Mouse (Mus musculus): Measurements from ENCODE around the gene Fbp1.
"Not testable (repeated sequence)": the region's sequence is repeated elsewhere in the genome, so short reads cannot be mapped to it uniquely, and the experiment has no call there.

The Fbp1 gene

GRCm38 (mm10) chr13:62887712-62888441 lies at the start of gene Fbp1:
Gene Fbp1, minus strand, starts transcription at chr13:62888282.
- DNase-seq (ENCODE audit: low spot score in 2 of 2), result no peak

- DNase-seq (ENCODE audit: low spot score in 2 of 2), result no peak
Observed at GRCm38 (mm10) chr13:62932452-62932851, 44.4 kb upstream of the Fbp1 start.

- DNase-seq (ENCODE audit: low spot score in 2 of 2), result no peak
Observed at GRCm38 (mm10) chr13:62929766-62930389, 41.8 kb upstream of the Fbp1 start.

GRCm38 (mm10) chr13:62929144-62929543 lies 41.1 kb upstream of the Fbp1 start:
- DNase-seq (ENCODE audit: low spot score in 2 of 2), result not testable (repeated sequence)

GRCm38 (mm10) chr13:62927470-62927869 lies 39.4 kb upstream of the Fbp1 start:
- DNase-seq (ENCODE audit: low spot score in 2 of 2), result no peak

GRCm38 (mm10) chr13:62926479-62926878 lies 38.4 kb upstream of the Fbp1 start:
- DNase-seq (ENCODE audit: low spot score in 2 of 2), result peak; percentile 34 to 66

- DNase-seq (ENCODE audit: low spot score in 2 of 2), result no peak
Observed at GRCm38 (mm10) chr13:62923182-62923581, 35.1 kb upstream of the Fbp1 start.

GRCm38 (mm10) chr13:62922645-62923044 lies 34.6 kb upstream of the Fbp1 start:
- DNase-seq (ENCODE audit: low spot score in 2 of 2), result no peak

- peak; percentile 67 to 91 for DNase-seq (ENCODE audit: low spot score in 2 of 2)
Observed at GRCm38 (mm10) chr13:62919647-62920341, 31.7 kb upstream of the Fbp1 start.

- no peak for DNase-seq (ENCODE audit: low spot score in 2 of 2)
Observed at GRCm38 (mm10) chr13:62917416-62918110, 29.5 kb upstream of the Fbp1 start.

GRCm38 (mm10) chr13:62916675-62917074 lies 28.6 kb upstream of the Fbp1 start:
- DNase-seq (ENCODE audit: low spot score in 2 of 2), result no peak

- no peak for DNase-seq (ENCODE audit: low spot score in 2 of 2)
Observed at GRCm38 (mm10) chr13:62911575-62911974, 23.5 kb upstream of the Fbp1 start.

GRCm38 (mm10) chr13:62910206-62910605 lies 22.1 kb upstream of the Fbp1 start:
- no peak for DNase-seq (ENCODE audit: low spot score in 2 of 2)

GRCm38 (mm10) chr13:62909776-62910175 lies 21.7 kb upstream of the Fbp1 start:
- no peak for DNase-seq (ENCODE audit: low spot score in 2 of 2)

- DNase-seq (ENCODE audit: low spot score in 2 of 2), result no peak
Observed at GRCm38 (mm10) chr13:62908163-62908559, 20.1 kb upstream of the Fbp1 start.

- DNase-seq (ENCODE audit: low spot score in 2 of 2), result no peak
Observed at GRCm38 (mm10) chr13:62907527-62908162, 19.6 kb upstream of the Fbp1 start.

GRCm38 (mm10) chr13:62901139-62901538 lies 13.1 kb upstream of the Fbp1 start:
- DNase-seq (ENCODE audit: low spot score in 2 of 2), result no peak

- no peak for DNase-seq (ENCODE audit: low spot score in 2 of 2)
Observed at GRCm38 (mm10) chr13:62897927-62898646, 10.0 kb upstream of the Fbp1 start.

GRCm38 (mm10) chr13:62893044-62893842 lies 5.2 kb upstream of the Fbp1 start:
- DNase-seq (ENCODE audit: low spot score in 2 of 2), result no peak

- DNase-seq (ENCODE audit: low spot score in 2 of 2), result no peak
Observed at GRCm38 (mm10) chr13:62889311-62889710, 1.2 kb upstream of the Fbp1 start.

Measured in spleen, postnatal 4 days (tissue).